Mouse (Mus musculus) left cerebral cortex, postnatal 14 days (tissue): ENCODE measurements around the gene Gabrg3. TPM values are rescaled to one million over a fixed set of nuclear protein-coding genes. Genes with fewer than 3 reads are reported as not detected.

Experiments
- DNase-seq, 2 experiments: peaks; one replicate each; pipeline ENCODE4 v3.0.0; 2021 to 2022; ENCODE audit warnings: low spot score in 2 of 2, mixed read lengths in 1 of 2
- intact Hi-C: fragments of 180-260 bp; cut with DNase I; formaldehyde crosslinking; loops from one replicate; pipeline ENCODE4 v1.15.1; 2025
- total RNA-seq, 2 experiments: library from RNA; stranded (reverse); gene quantifications; 2 replicates each; pipeline ENCODE4 v1.2.3; 2021

Gene Gabrg3
- total RNA-seq, 2 experiments from 2014 or later, result 33.1 to 35.2 TPM

- DNase-seq, result no peak
- intact Hi-C loops, result no loop called here
Observed at GRCm38 (mm10) chr7:57133009-57133408, 254.0 kb downstream of the Gabrg3 start.

DNA sequence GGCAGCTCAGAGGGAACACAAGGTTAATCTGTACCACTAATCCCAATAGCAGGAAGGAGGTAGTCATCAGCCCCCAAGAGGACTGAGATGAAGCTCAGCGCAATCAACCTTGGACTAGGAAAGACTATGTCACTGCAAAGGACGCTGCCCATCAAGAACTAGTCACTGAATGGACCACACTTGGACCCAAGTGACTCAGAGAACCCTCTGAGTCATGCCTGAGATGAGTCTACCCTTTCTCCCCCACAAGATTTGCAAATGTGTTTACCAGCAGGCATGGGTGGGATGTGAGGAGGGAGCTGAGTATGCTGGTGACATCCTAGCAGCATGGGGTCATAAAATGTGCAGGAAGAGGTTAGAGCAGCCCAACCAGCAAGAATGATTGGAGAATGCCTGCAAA, 254.5 kb downstream of the Gabrg3 start:
- intact Hi-C loops, result no loop called here
- DNase-seq, result no peak

- DNase-seq, result peak in 1 of 2 experiments; percentile 41
- intact Hi-C loops, result no loop called here
Observed at GRCm38 (mm10) chr7:57100065-57100464, 286.9 kb downstream of the Gabrg3 start.

DNA sequence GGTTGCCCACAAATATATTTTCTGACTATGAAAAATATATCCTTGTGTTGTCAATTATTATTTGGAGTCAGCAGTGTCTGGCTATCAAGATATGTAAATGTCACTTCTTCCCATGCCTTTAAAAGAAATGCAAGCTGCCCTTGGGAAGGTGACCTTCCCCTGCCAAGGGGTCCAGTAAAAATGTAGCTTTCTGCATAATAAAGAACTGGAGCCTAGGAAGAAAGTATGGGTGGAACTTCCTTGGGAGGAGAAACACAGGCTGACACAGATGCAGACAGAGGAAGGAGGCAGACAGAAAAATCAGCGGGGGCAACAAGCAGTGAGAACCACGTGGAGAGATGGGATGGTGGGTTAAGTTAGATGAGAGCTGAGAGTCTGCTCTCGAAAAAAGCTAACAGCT, 304.9 kb downstream of the Gabrg3 start:
- no peak for DNase-seq
- intact Hi-C loops, result no loop called here

GRCm38 (mm10) chr7:57071435-57072160, 315.4 kb downstream of the Gabrg3 start:
- intact Hi-C loops, result no loop called here
- DNase-seq, result no peak

DNA sequence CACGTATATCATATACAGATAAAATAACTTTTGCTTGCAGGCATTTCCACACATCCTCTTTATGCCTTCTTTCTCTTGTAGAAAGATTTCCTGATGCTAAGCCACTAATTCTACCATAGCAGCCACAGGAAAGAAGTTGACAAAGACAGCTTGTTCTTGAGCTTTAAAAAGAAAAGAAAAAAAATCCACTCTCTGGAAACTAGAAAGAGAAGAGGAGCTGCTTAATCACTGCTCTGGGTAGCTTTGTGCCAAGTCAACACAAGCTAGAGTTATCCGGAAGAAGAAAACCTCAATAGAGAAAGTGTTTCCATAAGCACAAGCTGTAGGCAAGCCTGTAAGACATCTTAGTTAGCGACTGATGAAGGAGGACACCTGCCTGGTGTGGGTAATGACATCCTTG, 321.6 kb downstream of the Gabrg3 start:
- DNase-seq, result no peak
- intact Hi-C loops, result no loop called here

DNA sequence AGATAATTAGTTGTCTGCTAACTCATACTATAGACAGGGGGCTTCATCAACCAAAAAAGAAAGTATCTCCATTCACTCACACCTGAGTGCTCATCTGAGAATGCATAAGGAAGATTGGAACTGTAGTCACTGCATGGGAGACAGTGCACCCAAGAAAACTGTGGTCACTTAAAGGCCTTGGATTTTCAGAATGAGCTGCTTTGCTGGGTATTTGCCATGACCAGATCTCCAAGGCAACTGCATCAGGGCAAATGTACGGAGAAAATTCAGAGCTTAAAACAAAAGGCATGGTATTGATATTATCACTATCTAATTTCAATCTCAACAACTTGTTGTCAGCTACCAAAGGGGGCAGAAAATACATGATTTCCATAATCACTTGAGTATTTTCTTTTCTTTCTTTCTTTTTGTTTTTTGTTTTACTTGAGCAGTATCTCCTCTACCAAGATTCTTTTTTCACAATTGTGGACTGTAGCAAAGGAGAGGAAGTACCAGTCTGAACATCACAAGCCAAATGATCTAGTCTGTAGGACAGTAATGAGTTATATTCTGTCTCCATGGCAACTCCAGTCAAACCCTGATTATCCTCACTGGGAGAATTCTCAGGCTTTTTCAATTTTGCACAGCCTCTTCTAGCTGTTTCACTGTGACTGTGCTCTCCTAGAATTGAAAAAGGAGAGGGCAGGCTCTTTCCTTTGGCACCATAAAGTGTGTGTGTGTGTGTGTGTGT, 335.9 kb downstream of the Gabrg3 start:
- intact Hi-C loops, result no loop called here
- peak in 1 of 2 experiments; percentile 17 for DNase-seq

- DNase-seq, result peak; percentile 29 to 35
- intact Hi-C loops, result no loop called here
Observed at GRCm38 (mm10) chr7:57037861-57038421, 349.0 kb downstream of the Gabrg3 start.

DNA sequence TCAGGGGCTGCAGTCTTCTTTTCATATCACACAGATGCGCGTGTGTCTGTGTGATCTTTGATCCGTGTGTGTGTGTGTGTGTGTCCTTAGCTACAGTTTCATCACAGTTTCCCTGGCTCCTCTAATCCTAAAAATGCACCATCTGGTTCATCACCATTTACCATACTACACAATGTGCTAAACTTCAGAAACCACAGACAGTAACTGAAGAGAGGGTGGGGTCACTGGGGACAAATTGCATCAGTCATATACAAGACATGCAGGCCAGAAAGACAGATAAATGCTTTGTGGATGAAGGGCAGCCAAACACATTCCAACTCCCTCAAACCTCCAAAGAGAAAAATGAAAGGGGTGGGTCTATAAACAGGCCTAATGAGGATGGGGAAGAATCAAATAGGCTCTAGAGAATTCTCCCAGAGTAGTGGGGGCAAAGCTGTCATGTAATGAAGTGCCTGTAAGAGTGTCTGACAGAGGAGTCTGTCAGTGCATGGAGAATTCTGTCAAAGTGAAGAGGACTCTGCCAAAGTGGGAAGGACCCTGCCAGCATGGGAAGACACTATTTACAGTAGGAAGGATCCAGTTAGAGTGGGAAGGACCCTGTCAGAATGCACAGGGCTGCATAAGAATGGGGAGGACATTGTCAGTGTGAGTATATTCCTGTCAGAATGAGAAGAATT, 386.3 kb downstream of the Gabrg3 start:
- no peak for DNase-seq
- intact Hi-C loops, result no loop called here

DNA sequence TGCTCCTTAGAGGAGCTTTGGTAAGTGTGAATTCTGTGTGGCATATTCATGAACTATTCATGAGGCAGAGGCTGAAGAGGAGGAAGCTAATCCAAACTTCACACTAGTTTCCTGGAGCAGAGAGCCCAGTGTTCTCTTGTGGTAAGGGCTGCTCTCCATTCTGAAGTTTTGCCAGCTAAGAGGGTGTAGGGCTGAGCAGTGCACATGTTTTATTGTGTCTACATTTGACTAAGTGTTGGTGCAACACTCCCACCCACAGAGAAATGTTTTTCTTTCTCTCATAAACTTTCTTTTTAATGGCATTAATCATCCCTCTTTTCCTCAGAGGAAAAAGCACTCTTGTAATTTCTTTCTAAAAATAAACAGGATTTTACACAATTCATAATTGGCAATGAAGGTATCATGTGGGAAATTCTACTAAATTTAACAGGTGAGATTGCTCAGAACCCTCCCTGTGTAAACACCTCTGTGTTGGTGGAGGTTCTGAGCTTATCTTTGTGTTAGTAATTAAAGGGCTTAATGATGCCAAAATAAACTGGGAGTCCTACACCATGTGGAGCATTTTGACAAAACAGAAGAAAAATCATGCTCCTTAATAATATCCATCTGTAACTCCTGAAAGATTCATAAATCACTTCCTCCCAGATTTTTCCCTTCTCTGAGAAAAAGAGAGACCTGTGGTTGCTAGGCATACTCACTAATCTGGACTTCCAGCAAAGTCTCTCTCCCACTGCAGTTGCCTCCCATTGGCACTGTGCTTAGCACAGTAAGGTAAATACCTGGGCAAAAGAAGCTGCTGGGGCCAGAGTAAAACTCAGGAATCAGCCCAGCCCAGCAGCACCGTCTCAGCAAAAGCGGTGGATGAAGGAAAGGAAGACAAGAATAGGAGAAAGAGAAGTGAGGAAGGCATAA, 389.0 kb downstream of the Gabrg3 start:
- DNase-seq, result no peak
- intact Hi-C loops, result no loop called here

DNA sequence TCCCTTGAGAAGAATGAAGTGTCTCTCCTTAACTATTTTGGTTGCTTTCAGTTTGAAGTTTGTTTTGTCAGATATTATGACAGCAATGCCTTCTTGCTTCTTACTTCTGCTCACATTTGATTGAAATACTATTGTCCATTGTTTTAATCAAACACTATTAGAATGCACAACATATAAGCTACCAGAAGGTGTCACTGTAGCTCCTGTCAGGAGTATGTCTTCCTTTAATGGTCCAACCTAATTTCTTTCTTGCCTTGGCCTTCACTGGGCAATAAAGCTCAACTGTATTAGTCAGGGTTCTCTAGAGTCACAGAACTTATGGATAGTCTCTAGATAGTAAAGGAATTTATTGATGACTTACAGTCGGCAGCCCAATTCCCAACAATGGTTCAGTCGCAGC, 440.6 kb downstream of the Gabrg3 start:
- DNase-seq, result peak; percentile 18 to 40
- intact Hi-C loops, result loop anchor here (5.0 kb wide), 3 partner anchors 441 to 541 kb away; partner anchors contain the start of gene Gabrg3

DNA sequence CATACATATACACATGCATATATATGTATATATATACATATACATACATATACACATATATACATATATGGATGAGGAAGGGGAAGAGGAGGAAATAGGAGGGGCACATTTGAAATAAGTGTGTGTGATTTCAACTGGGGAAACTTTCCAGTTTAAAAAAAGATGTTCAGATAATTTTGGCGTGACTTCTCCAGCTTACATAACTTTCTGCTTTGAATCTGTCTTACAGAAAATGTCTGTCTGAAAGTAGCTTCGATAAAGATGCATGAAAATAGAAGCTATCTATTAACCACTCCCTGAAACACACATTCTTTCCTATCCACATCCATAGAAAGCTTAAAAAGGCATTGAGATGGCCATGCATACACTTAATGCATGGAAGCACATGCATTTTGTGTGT, 445.4 kb downstream of the Gabrg3 start:
- intact Hi-C loops, result no loop called here
- peak in 1 of 2 experiments; percentile 12 for DNase-seq

- intact Hi-C loops, result no loop called here
- no peak for DNase-seq
Observed at GRCm38 (mm10) chr7:56938020-56938419, 449.0 kb downstream of the Gabrg3 start.

DNA sequence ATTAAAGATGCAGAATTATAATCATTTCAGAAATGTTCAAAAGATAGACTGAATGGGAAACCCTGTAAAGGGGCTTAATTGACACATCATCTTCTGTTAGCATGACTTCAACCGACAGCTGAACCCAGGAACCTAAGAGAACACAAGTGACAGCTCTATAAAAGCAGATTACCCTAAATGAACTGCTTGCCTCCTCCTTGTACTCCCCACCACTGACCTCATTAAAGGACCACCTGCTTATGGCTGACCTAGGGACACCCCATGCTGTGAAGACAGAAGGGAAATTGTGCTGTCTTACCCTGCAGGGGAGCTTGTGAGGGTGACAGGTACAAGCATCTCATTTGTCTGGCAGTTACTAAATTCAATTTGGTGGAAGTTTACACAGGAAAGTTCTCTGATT, 467.5 kb downstream of the Gabrg3 start:
- no peak for DNase-seq
- intact Hi-C loops, result no loop called here

- DNase-seq, result no peak
- intact Hi-C loops, result no loop called here
Observed at GRCm38 (mm10) chr7:56914862-56915261, 472.1 kb downstream of the Gabrg3 start.

DNA sequence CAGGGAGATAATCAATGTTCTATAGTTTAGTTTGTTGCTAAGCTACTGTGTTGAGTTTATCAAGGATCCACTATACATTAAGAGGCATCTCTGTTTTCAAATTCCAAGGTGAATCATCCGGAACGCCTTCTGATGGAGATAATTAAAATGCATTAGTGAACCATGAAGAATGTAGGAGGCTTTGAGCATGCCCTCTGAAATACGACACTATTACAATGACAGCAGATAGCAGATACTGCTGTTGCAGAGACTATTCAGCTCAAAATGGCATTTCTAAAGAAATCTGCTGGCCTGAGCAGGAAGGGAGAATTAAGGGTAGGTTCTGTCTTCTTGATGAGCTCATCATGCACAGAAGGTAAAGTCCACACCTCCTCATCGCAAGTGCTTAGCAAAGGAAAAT, 487.2 kb downstream of the Gabrg3 start:
- intact Hi-C loops, result no loop called here
- DNase-seq, result no peak

GRCm38 (mm10) chr7:56867314-56868075, 519.5 kb downstream of the Gabrg3 start:
- intact Hi-C loops, result no loop called here
- DNase-seq, result no peak

GRCm38 (mm10) chr7:56843565-56843964, 543.4 kb downstream of the Gabrg3 start:
- intact Hi-C loops, result no loop called here
- no peak for DNase-seq
